Mouse (Mus musculus) megakaryocyte-erythroid progenitor cell, adult 5 weeks (primary cell): ENCODE measurements around the gene Scgb1b29. TPM values are rescaled to one million over a fixed set of nuclear protein-coding genes. Genes with fewer than 3 reads are reported as not detected.

ENCODE experiments used
- polyA plus RNA-seq: library from polyadenylated mRNA; stranded (reverse); fragments of >175 nt; gene quantifications from 2 replicates; pipeline ENCODE4 v1.2.3, GENCODE M21; 2012

Gene Scgb1b29
- not detected in 2 replicates for polyA plus RNA-seq

GRCm38 (mm10) chr7:32441241-32441640, at the start of gene Scgb1b29:
Gene Scgb1b29 (plus strand): TSS chr7:32441541.

Other genes starting within 250 kb of the Scgb1b29 start
- not detected in 2 replicates for gene Scgb2b11, start 230.4 kb upstream of the Scgb1b29 start, polyA plus RNA-seq
- not detected in 2 replicates for gene Scgb1b11, start 218.7 kb upstream of the Scgb1b29 start, polyA plus RNA-seq
- gene Scgb2b12, start 114.3 kb upstream of the Scgb1b29 start, polyA plus RNA-seq, result not detected in 2 replicates
- gene Scgb1b12, start 107.4 kb upstream of the Scgb1b29 start, polyA plus RNA-seq, result not detected in 2 replicates